Mouse (Mus musculus): ENCODE data around the gene Ints1. TPM values are rescaled to one million over a fixed set of nuclear protein-coding genes. Genes with fewer than 3 reads are reported as not detected.

Gene Ints1
- polyA plus RNA-seq, 1 experiment from 2014 or later: 24.7 TPM

Small RNA genes lying within 50 kb of the gene (microRNA-seq; reads per million reads assigned to microRNA genes)
- gene Mir7037: not detected

Other genes with a start within 250 kb of the Ints1 start
- gene Uncx, start 232.2 kb downstream of the Ints1 start, polyA plus RNA-seq (2015; fragmentation: Nextera tagmentation; extraction: Ambion mirVana): 48.8 and 60.7 TPM in 2 replicates
- 8.1 TPM in 2 replicates for gene Micall2, start 39.3 kb downstream of the Ints1 start, polyA plus RNA-seq (2015; fragmentation: Nextera tagmentation; extraction: Ambion mirVana)
- gene Mafk, start 15.8 kb upstream of the Ints1 start, polyA plus RNA-seq (2015; fragmentation: Nextera tagmentation; extraction: Ambion mirVana): 13.2 and 13.4 TPM in 2 replicates
- gene Tmem184a, start 44.2 kb upstream of the Ints1 start, polyA plus RNA-seq (2015; fragmentation: Nextera tagmentation; extraction: Ambion mirVana): 0.05 and 0.12 TPM in 2 replicates
- gene Gm26938, start 50.7 kb upstream of the Ints1 start, polyA plus RNA-seq (2015; fragmentation: Nextera tagmentation; extraction: Ambion mirVana): not detected in 2 replicates
- gene Psmg3, start 51.2 kb upstream of the Ints1 start, polyA plus RNA-seq (2015; fragmentation: Nextera tagmentation; extraction: Ambion mirVana): 73.5 and 78.7 TPM in 2 replicates
- gene Elfn1, start 132.3 kb upstream of the Ints1 start, polyA plus RNA-seq (2015; fragmentation: Nextera tagmentation; extraction: Ambion mirVana): 1.3 and 1.4 TPM in 2 replicates